Mouse (Mus musculus) heart, adult 2 months (tissue): ENCODE results near the gene Notch1.

ENCODE experiments used
- CTCF ChIP-seq: fragments of 200-600 bp; IDR thresholded peaks from 2 replicates; pipeline ENCODE4 v1.8.1; 2022; ENCODE audit warnings: antibody characterized with exemption, mild to moderate bottlenecking, moderate library complexity
- EP300 ChIP-seq: fragments of 200-500 bp; IDR thresholded peaks from 2 replicates; pipeline ENCODE4 v1.6.1; 2011; ENCODE audit warnings: low read depth, low read length, control low read depth; ENCODE audit not compliant: insufficient read depth

DNA sequence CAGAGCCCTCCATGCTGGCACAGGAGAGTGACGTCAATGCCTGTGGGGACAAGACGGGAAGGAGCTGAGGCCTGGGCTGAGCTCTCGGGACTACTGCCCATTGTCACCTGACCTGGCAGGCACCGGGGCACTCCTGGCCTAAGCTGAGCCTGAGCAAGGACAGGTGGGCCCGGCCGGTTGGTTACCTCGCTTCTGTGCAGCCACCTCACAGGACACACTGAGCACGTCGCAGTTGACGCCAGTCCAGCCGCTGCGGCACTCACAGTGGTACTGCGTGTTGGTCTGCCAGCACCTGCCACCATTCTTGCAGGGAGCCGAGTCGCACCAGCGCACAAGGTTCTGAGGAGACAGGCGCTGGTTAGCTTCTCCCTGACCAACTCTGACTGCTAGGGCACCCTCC, 45.5 kb downstream of the Notch1 start:
- TF ChIP-seq EP300, result no peak
- TF ChIP-seq CTCF, result no peak
